Mouse (Mus musculus) olfactory bulb, adult 2 months (tissue): ENCODE measurements around the gene Gm28044.

Experiments used
- CTCF ChIP-seq: fragments of 200-500 bp; IDR thresholded peaks from 2 replicates; pipeline ENCODE4 v1.5.1; 2012; ENCODE audit warnings: low read depth, mild to moderate bottlenecking, low read length, moderate library complexity; ENCODE audit not compliant: insufficient read depth
- POLR2A ChIP-seq: fragments of 200-500 bp; IDR thresholded peaks from 2 replicates; pipeline ENCODE4 v1.6.1; 2012; ENCODE audit warnings: mild to moderate bottlenecking, low read depth, low read length, moderate library complexity; ENCODE audit not compliant: insufficient read depth

- TF ChIP-seq CTCF (no peak), POLR2A (no peak)
Measured at GRCm38 (mm10) chr13:67360131-67360744, at the start of gene Gm28044, which contains the start of gene Zfp953.
